Mouse (Mus musculus) midbrain, postnatal 0 days (tissue): ENCODE measurements around the gene Gng7. TPM values are rescaled to one million over a fixed set of nuclear protein-coding genes. Genes with fewer than 3 reads are reported as not detected.

ENCODE experiments used
- ATAC-seq: fragments of 200-750 bp; cut with Nextera tagmentation; 2 replicates; pipeline ENCODE4 v1.8.0; 2017; ENCODE audit warnings: moderate number of reproducible peaks, mild to moderate bottlenecking, moderate TSS enrichment, moderate library complexity; ENCODE audit not compliant: low FRiP score
- DNase-seq: peaks from one replicate; pipeline ENCODE4 v3.0.0-alpha.2; 2015; ENCODE audit warnings: low spot score
- H3K27ac ChIP-seq: fragments of 300-500 bp; sonication (generic); 2 replicates; pipeline ENCODE4 v1.5.1; 2014; ENCODE audit warnings: low read depth, mild to moderate bottlenecking, low read length, mixed read lengths
- H3K27me3 ChIP-seq: fragments of 300-500 bp; sonication (generic); 2 replicates; pipeline ENCODE4 v1.6.1; 2014; ENCODE audit warnings: low read length, control low read depth, mixed read lengths; ENCODE audit not compliant: insufficient read depth
- H3K36me3 ChIP-seq: fragments of 300-500 bp; sonication (generic); 2 replicates; pipeline ENCODE4 v1.6.1; 2014; ENCODE audit warnings: low read length, control low read depth, mixed read lengths; ENCODE audit not compliant: insufficient read depth
- H3K4me1 ChIP-seq: fragments of 300-500 bp; sonication (generic); 2 replicates; pipeline ENCODE4 v1.6.1; 2014; ENCODE audit warnings: mild to moderate bottlenecking, control low read depth, antibody characterized with exemption, low read length, mixed read lengths; ENCODE audit not compliant: insufficient read depth
- H3K4me2 ChIP-seq: fragments of 300-500 bp; sonication (generic); 2 replicates; pipeline ENCODE4 v1.6.1; 2014; ENCODE audit warnings: low read depth, mild to moderate bottlenecking, low read length, mixed read lengths; ENCODE audit not compliant: poor library complexity, severe bottlenecking
- H3K4me3 ChIP-seq: fragments of 300-500 bp; sonication (generic); 2 replicates; pipeline ENCODE4 v1.5.1; 2014; ENCODE audit warnings: low read depth, mild to moderate bottlenecking, low read length, moderate library complexity
- H3K9ac ChIP-seq: fragments of 300-500 bp; sonication (generic); replicated peaks from 2 replicates; pipeline ENCODE4 v1.6.1; 2014; ENCODE audit warnings: mild to moderate bottlenecking, low read length, moderate library complexity, mixed read lengths; ENCODE audit not compliant: poor library complexity, severe bottlenecking
- H3K9me3 ChIP-seq: fragments of 300-500 bp; sonication (generic); 2 replicates; pipeline ENCODE4 v1.6.1; 2016; ENCODE audit warnings: low read length, control low read depth
- CTCF ChIP-seq: IDR thresholded peaks from 2 replicates; pipeline ENCODE4 v1.5.1; 2016; ENCODE audit warnings: antibody characterized with exemption, mild to moderate bottlenecking
- WGBS: fragments of 180-500 bp; shearing (Covaris S2); extraction: QIAGEN DNeasy Blood & Tissue Kit; methylation state at CpG from one replicate; pipeline ENCODE4 v1.1.7; 2014; 5-methylcytosine and 5-hydroxymethylcytosine counted together
- polyA plus RNA-seq: library from polyadenylated mRNA; unstranded; fragments of >200 nt; fragmentation: Nextera tagmentation; extraction: Ambion mirVana; gene quantifications from 2 replicates; pipeline ENCODE4 v1.2.1, GENCODE M21; 2015
- total RNA-seq: library from RNA; depleted of rRNA; stranded (reverse); fragments of >200 nt; gene quantifications from 2 replicates; pipeline ENCODE4 v1.2.3, GENCODE M21; 2014

Gng7 gene
- total and polyA plus RNA-seq, 2 experiments from 2014 or later: 29.5 to 40.7 TPM

- DNase-seq (no peak), ATAC-seq (peak; percentile 21)
- H3K27me3 ChIP-seq: peaks cover 29% of the 10 kb centered on the region
- H3K9me3 ChIP-seq: no peaks in the 10 kb centered on the region
- WGBS: 14% methylated on average over 14 of the region's 15 CpGs
- no peaks in the 10 kb centered on the region for H3K36me3 ChIP-seq
- TF ChIP-seq CTCF: no peak
- peaks cover 17% of the 10 kb centered on the region for H3K4me1 ChIP-seq
- peak overlapping the region; percentile 31 for H3K4me3 ChIP-seq
- H3K4me2 ChIP-seq: peak overlapping the region; percentile 53
- peak overlapping the region; percentile 29 for H3K9ac ChIP-seq
- H3K27ac ChIP-seq: peak overlapping the region; percentile 65; the same call in 1 of the 2 replicates
Measured at GRCm38 (mm10) chr10:80938831-80939550, 75.8 kb downstream of the Gng7 start.

DNA sequence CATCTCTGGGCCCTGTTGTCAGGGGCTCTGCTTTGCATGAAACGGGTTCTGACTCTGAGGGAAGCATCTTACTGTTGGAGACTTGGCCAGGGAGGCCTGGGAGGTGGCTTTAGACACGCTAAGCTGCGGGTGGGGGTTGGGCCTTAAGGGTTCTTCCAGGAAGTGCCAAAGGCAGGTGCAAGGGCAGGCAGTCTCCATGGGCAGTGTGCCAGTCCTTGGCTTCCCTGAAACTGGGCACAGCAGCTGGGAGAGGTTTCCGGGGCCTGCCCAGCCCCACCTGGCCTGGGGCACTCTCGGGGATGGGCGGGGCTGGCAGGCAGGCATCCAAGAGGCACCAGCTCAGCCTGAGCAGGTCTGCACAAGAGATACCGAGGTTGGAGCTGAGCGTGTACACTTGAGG is 77.1 kb downstream of the Gng7 start:
- ATAC-seq (no peak), DNase-seq (no peak)
- peaks cover 17% of the 10 kb centered on the region for H3K4me1 ChIP-seq
- H3K36me3 ChIP-seq: no peaks in the 10 kb centered on the region
- H3K9me3 ChIP-seq: no peaks in the 10 kb centered on the region
- H3K9ac ChIP-seq: no peak overlapping the region
- H3K4me3 ChIP-seq: no peak overlapping the region
- WGBS: 27% methylated on average over 8 of the region's 8 CpGs
- H3K27me3 ChIP-seq: peaks cover 41% of the 10 kb centered on the region
- H3K4me2 ChIP-seq: no peak overlapping the region
- H3K27ac ChIP-seq: no peak overlapping the region
- no peak for TF ChIP-seq CTCF

- DNase-seq (no peak), ATAC-seq (no peak)
- Histone ChIP-seq H3K9me3 (no peaks in the 10 kb centered on the region), H3K27ac (no peak overlapping the region), H3K4me1 (peaks cover 22% of the 10 kb centered on the region), H3K9ac (peak overlapping the region; percentile 33; the same call in 1 of the 2 replicates), H3K4me3 (peak overlapping the region; percentile 10; the same call in 1 of the 2 replicates), H3K36me3 (no peaks in the 10 kb centered on the region), H3K27me3 (peaks cover 48% of the 10 kb centered on the region), H3K4me2 (no peak overlapping the region)
- TF ChIP-seq CTCF: no peak
- whole genome bisulfite sequencing: 19% methylated on average over 6 of the region's 6 CpGs
Measured at GRCm38 (mm10) chr10:80936810-80937164, 78.0 kb downstream of the Gng7 start.

DNA sequence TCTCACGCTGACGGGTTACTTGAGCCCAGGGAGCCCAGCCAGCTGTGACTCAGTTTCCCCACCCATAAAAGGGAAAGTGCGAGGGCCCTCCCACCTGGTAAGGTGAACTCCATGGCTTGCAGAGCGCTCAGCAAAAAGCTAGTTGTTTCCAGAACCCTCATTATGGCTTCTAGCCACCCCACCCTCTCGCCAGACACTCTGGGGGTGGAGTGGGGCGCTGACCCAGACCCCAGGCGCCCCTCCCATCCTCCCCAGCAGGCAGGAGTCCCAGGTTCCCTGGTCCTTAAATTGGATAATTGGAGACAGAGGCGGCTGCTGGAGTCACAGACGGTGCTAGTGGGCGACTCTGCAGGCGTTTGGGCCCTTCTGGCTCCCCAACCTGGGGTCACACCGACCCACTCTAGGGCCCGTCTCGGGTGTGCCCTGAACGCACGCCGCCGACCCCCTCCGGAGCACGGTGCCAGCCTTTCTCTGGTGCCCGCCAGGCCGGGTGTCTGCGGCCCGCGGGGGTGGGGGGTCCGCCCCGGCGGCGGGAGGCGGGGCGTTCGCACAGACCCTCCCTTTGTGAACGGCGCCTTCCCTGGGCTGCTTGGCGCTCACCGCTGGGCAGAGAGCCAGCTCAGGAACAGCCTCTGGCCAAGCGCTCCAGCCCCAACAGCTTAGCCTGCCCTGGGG is 78.5 kb downstream of the Gng7 start:
- ATAC-seq: no peak
- WGBS: 2% methylated on average over 35 of the region's 37 CpGs
- H3K4me2 ChIP-seq: peak overlapping the region; percentile 39
- H3K4me3 ChIP-seq: peak overlapping the region; percentile 10; the same call in 1 of the 2 replicates
- peaks cover 53% of the 10 kb centered on the region for H3K27me3 ChIP-seq
- peaks cover 22% of the 10 kb centered on the region for H3K4me1 ChIP-seq
- H3K9ac ChIP-seq: peak overlapping the region; percentile 33
- peak; percentile 74 for DNase-seq
- no peak overlapping the region for H3K27ac ChIP-seq
- H3K9me3 ChIP-seq: no peaks in the 10 kb centered on the region
- no peak for TF ChIP-seq CTCF
- no peaks in the 10 kb centered on the region for H3K36me3 ChIP-seq

DNA sequence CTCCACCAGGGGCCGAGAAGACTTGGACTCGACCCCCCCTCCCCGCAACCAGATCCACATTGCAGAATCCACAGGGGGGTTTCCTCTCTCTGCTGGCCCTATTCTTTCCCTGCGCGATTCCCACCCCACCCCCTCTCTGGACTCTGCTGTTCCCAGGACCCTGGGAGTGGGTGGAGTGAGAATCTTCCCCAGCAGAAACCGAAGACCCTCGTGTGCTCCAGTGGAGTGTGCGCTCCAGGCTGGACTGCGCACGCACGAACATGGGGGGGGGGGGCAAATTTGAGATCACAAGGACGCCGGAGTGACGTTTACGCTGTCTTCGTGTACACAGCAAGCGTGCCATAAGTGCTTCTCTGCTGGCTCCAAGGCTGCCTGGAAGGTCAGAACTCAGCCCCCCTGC is 79.0 kb downstream of the Gng7 start:
- 8% methylated on average over 17 of the region's 17 CpGs for WGBS
- Histone ChIP-seq H3K4me1 (peaks cover 24% of the 10 kb centered on the region), H3K36me3 (no peaks in the 10 kb centered on the region), H3K4me3 (peak overlapping the region; percentile 10; the same call in 1 of the 2 replicates), H3K9ac (no peak overlapping the region; the same call in 1 of the 2 replicates), H3K9me3 (no peaks in the 10 kb centered on the region), H3K4me2 (peak overlapping the region; percentile 39), H3K27ac (no peak overlapping the region), H3K27me3 (peaks cover 55% of the 10 kb centered on the region)
- no peak for TF ChIP-seq CTCF
- DNase-seq (no peak), ATAC-seq (no peak)

- Histone ChIP-seq H3K4me3 (no peak overlapping the region), H3K4me1 (peaks cover 19% of the 10 kb centered on the region), H3K4me2 (peak overlapping the region; percentile 39; the same call in 1 of the 2 replicates), H3K27ac (no peak overlapping the region), H3K27me3 (peaks cover 55% of the 10 kb centered on the region), H3K36me3 (no peaks in the 10 kb centered on the region), H3K9ac (no peak overlapping the region), H3K9me3 (no peaks in the 10 kb centered on the region)
- no peak for ATAC-seq
- no peak for TF ChIP-seq CTCF
- no peak for DNase-seq
- WGBS: 16% methylated on average over 3 of the region's 3 CpGs
Measured at GRCm38 (mm10) chr10:80935241-80935640, 79.5 kb downstream of the Gng7 start.
